Mouse (Mus musculus): ENCODE data around the gene Podnl1. TPM values are rescaled to one million over a fixed set of nuclear protein-coding genes. Genes with fewer than 3 reads are reported as not detected.

The Podnl1 gene
- 4.5 and 9.4 TPM in 2 replicates for polyA plus RNA-seq (2012; rRNA removed; ENCODE audit: low replicate concordance)

GRCm38 (mm10) chr8:84125656-84126055 is at the start of gene Podnl1:
Gene Podnl1 (plus strand): TSS chr8:84125989.

GRCm38 (mm10) chr8:84104697-84105609 is 20.8 kb upstream of the Podnl1 start, which contains the start of gene Dcaf15:
Gene Dcaf15 (minus strand): TSS chr8:84104768.

GRCm38 (mm10) chr8:84147769-84148530 is 22.2 kb downstream of the Podnl1 start, which contains the start of the genes Cc2d1a and 4930432K21Rik:
Gene Cc2d1a (minus strand): TSS chr8:84147936.
Gene 4930432K21Rik (plus strand): TSS chr8:84148025.

Other genes with a start within 250 kb of the Podnl1 start
- gene Adgrl1, start 225.9 kb upstream of the Podnl1 start, polyA plus RNA-seq (2012; rRNA removed; ENCODE audit: low replicate concordance) = 9.4 and 15.6 TPM in 2 replicates
- gene Gm10644, start 170.8 kb upstream of the Podnl1 start, polyA plus RNA-seq (2012; rRNA removed; ENCODE audit: low replicate concordance) = 0.22 and 0.34 TPM in 2 replicates
- 6.1 and 44.6 TPM in 2 replicates for gene Asf1b, start 170.5 kb upstream of the Podnl1 start, polyA plus RNA-seq (2012; rRNA removed; ENCODE audit: low replicate concordance)
- gene Prkaca, start 153.0 kb upstream of the Podnl1 start, polyA plus RNA-seq (2012; rRNA removed; ENCODE audit: low replicate concordance) = 38.5 and 50.4 TPM in 2 replicates
- 33.3 and 36.7 TPM in 2 replicates for gene Samd1, start 128.3 kb upstream of the Podnl1 start, polyA plus RNA-seq (2012; rRNA removed; ENCODE audit: low replicate concordance)
- gene 1700067K01Rik, start 124.5 kb upstream of the Podnl1 start, polyA plus RNA-seq (2012; rRNA removed; ENCODE audit: low replicate concordance) = 0.53 TPM in 2 replicates
- 10.3 and 11.7 TPM in 2 replicates for gene 2210011C24Rik, start 113.8 kb upstream of the Podnl1 start, polyA plus RNA-seq (2012; rRNA removed; ENCODE audit: low replicate concordance)
- 0.05 and 0.19 TPM in 2 replicates for gene Palm3, start 104.5 kb upstream of the Podnl1 start, polyA plus RNA-seq (2012; rRNA removed; ENCODE audit: low replicate concordance)
- 2.7 and 2.9 TPM in 2 replicates for gene Il27ra, start 83.4 kb upstream of the Podnl1 start, polyA plus RNA-seq (2012; rRNA removed; ENCODE audit: low replicate concordance)
- 0.33 and 0.85 TPM in 2 replicates for gene Rln3, start 81.0 kb upstream of the Podnl1 start, polyA plus RNA-seq (2012; rRNA removed; ENCODE audit: low replicate concordance)
- gene Gm10643, start 60.9 kb upstream of the Podnl1 start, polyA plus RNA-seq (2012; rRNA removed; ENCODE audit: low replicate concordance) = 0.11 and 0.47 TPM in 2 replicates
- gene Rfx1, start 59.2 kb upstream of the Podnl1 start, polyA plus RNA-seq (2012; rRNA removed; ENCODE audit: low replicate concordance) = 28.4 and 32.1 TPM in 2 replicates
- gene Dcaf15, start 21.2 kb upstream of the Podnl1 start, polyA plus RNA-seq (2012; rRNA removed; ENCODE audit: low replicate concordance) = 74.8 and 118 TPM in 2 replicates
- 35.5 and 51.7 TPM in 2 replicates for gene Cc2d1a, start 21.9 kb downstream of the Podnl1 start, polyA plus RNA-seq (2012; rRNA removed; ENCODE audit: low replicate concordance)
- 0.12 and 0.16 TPM in 2 replicates for gene 4930432K21Rik, start 22.0 kb downstream of the Podnl1 start, polyA plus RNA-seq (2012; rRNA removed; ENCODE audit: low replicate concordance)
- gene Nanos3, start 59.2 kb downstream of the Podnl1 start, polyA plus RNA-seq (2012; rRNA removed; ENCODE audit: low replicate concordance) = 0.63 TPM in 1 of 2 replicates, not detected in the other
- 12.3 and 16.6 TPM in 2 replicates for gene Zswim4, start 111.1 kb downstream of the Podnl1 start, polyA plus RNA-seq (2012; rRNA removed; ENCODE audit: low replicate concordance)
- gene D8Ertd738e, start 123.7 kb downstream of the Podnl1 start, polyA plus RNA-seq (2012; rRNA removed; ENCODE audit: low replicate concordance) = 61.8 and 96.3 TPM in 2 replicates
- 88.7 and 124 TPM in 2 replicates for gene Mri1, start 131.3 kb downstream of the Podnl1 start, polyA plus RNA-seq (2012; rRNA removed; ENCODE audit: low replicate concordance)
- gene Ccdc130, start 144.4 kb downstream of the Podnl1 start, polyA plus RNA-seq (2012; rRNA removed; ENCODE audit: low replicate concordance) = 14.6 and 19.5 TPM in 2 replicates

Data from duodenum, adult 2 months (tissue).